Mouse (Mus musculus) adrenal gland, adult 10 weeks (tissue): ENCODE results near the gene Snx33. TPM values are rescaled to one million over a fixed set of nuclear protein-coding genes. Genes with fewer than 3 reads are reported as not detected.

Experiments used
- polyA plus RNA-seq: library from polyadenylated mRNA; stranded (reverse); fragments of 350-450 nt; fragmentation: Illumina TruSeq; extraction: RNeasy Lipid Tissue Mini Kit (QIAGEN cat#74804); gene quantifications from one replicate; pipeline ENCODE4 v1.2.3, GENCODE M21; 2014; ENCODE audit warnings: low read depth, low replicate concordance

Snx33 gene
- polyA plus RNA-seq: 3.6 TPM

DNA sequence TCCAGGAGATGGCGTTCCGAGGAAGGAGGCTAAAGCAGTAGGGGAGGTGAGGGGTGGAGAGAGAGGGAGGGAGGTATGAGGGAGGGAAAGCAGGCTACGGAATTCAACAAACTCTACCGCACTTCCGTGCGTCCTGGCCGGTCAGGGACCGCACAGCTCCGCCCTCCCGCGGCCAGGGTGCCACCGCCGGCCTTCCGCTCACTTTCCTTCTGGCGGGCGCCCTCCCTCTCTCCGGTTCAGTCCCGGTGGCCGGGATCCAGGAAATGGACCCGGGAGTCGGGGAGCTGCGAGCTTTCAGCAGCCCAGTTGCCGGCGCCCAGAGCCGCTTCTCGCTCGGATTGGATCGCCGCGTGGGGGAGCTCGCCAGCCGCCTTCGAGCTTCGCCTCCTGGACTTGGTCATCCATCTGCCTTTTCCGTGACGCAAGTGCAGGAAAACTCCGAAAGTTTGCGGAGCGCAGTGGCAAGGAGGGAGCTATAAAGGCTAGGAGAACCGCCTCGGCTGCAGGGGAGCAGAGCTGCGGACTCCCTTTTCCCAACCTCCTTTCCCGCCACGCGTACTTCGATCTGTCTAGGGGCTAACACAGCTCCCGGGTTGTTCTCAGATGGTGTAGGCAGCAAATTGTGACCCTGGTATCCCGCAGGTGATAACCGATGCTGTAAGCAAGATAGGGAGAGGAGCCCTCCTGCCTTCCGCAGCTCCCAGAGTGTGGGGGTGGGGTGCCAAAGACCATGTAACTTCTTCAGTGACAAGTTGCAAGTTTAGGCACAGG is at the start of gene Snx33:
TSS of gene Snx33 (minus strand) at position 331 of the 771 bp plus-strand sequence.

GRCm38 (mm10) chr9:56950414-56951400 is 22.5 kb upstream of the Snx33 start, which contains the start of gene Snupn:
Gene Snupn, plus strand, starts transcription at chr9:56950878.

DNA sequence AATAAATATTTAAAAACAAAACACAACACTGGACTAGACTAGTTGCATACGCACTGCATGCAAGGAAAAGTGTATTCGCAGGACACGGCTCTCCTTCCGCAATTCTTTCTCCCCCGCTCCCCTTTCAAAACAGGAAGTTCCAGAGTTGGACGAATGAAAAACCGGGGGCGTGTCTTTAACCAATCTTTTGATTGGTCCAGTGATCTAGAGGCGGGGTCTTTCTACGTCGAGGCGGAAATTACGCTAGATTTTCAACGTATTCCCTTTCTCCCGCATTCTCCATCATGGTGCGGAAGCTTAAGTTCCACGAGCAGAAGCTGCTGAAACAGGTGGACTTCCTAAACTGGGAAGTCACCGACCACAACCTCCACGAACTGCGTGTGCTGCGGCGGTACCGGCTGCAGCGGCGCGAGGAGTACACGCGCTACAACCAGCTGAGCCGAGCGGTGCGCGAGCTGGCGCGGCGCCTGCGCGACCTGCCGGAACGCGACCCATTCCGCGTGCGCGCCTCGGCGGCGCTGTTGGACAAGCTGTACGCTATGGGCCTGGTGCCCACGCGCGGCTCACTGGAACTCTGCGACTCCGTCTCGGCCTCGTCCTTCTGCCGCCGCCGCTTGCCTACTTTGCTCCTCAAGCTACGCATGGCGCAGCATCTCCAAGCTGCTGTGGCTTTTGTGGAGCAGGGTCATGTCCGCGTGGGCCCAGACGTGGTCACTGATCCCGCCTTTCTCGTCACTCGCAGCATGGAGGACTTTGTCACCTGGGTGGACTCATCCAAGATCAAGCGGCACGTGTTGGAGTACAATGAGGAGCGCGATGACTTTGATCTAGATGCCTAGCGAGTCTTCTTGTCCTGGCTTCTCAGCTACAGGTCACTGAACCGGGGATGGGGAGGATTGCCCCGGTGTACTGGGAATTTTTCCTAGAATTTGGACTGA is 9.3 kb upstream of the Snx33 start, which contains the start of gene Imp3:
TSS of gene Imp3 (plus strand) at position 253 of the 938 bp plus-strand sequence.

Other genes starting within 250 kb of the Snx33 start
- not detected for gene Lingo1, start 131.9 kb downstream of the Snx33 start, polyA plus RNA-seq
- not detected for gene Odf3l1, start 63.7 kb downstream of the Snx33 start, polyA plus RNA-seq
- 0.29 TPM for gene Cspg4, start 63.3 kb downstream of the Snx33 start, polyA plus RNA-seq
- gene Imp3, start 9.1 kb upstream of the Snx33 start, polyA plus RNA-seq: 51.7 TPM
- gene Snupn, start 22.5 kb upstream of the Snx33 start, polyA plus RNA-seq: 20.1 TPM
- 69.1 TPM for gene Ptpn9, start 66.6 kb upstream of the Snx33 start, polyA plus RNA-seq
- 33.1 TPM for gene Sin3a, start 143.7 kb upstream of the Snx33 start, polyA plus RNA-seq
- gene Man2c1, start 202.3 kb upstream of the Snx33 start, polyA plus RNA-seq: 15.5 TPM
- 0.93 TPM for gene Neil1, start 219.9 kb upstream of the Snx33 start, polyA plus RNA-seq
- gene Commd4, start 230.0 kb upstream of the Snx33 start, polyA plus RNA-seq: 10.6 TPM